Mouse (Mus musculus) right cerebral cortex, adult 18-20 months (tissue): Measurements from ENCODE around the gene Nme7.

Experiments
- DNase-seq: peaks from one replicate; pipeline ENCODE4 v3.0.0; 2022; ENCODE audit warnings: mixed read lengths

Nme7 gene

GRCm38 (mm10) chr1:164303821-164304220, at the start of gene Nme7:
Gene Nme7, plus strand, starts transcription at chr1:164304121.
- no peak for DNase-seq

- DNase-seq, result no peak
These were observed 49.1 kb upstream of the Nme7 start for GRCm38 (mm10) chr1:164254836-164255235.

- DNase-seq, result no peak
These were observed 43.5 kb upstream of the Nme7 start for GRCm38 (mm10) chr1:164260171-164261028.

GRCm38 (mm10) chr1:164261553-164261952, 42.4 kb upstream of the Nme7 start:
- peak; percentile 46 for DNase-seq

GRCm38 (mm10) chr1:164270941-164271340, 33.0 kb upstream of the Nme7 start:
- DNase-seq, result no peak

GRCm38 (mm10) chr1:164273659-164274058, 30.3 kb upstream of the Nme7 start:
- no peak for DNase-seq

- peak; percentile 97 for DNase-seq
These were observed 28.4 kb upstream of the Nme7 start, which contains the start of gene Ccdc181 for GRCm38 (mm10) chr1:164275455-164275954. Gene Ccdc181, plus strand, starts transcription at chr1:164275585.

- no peak for DNase-seq
These were observed 27.4 kb upstream of the Nme7 start for GRCm38 (mm10) chr1:164276552-164276951.

- no peak for DNase-seq
These were observed 24.6 kb upstream of the Nme7 start for GRCm38 (mm10) chr1:164279332-164279731.

GRCm38 (mm10) chr1:164284007-164284406, 19.9 kb upstream of the Nme7 start:
- no peak for DNase-seq

- DNase-seq, result no peak
These were observed 16.5 kb upstream of the Nme7 start for GRCm38 (mm10) chr1:164287406-164287805.

GRCm38 (mm10) chr1:164292040-164292439, 11.9 kb upstream of the Nme7 start:
- DNase-seq, result no peak

- DNase-seq, result no peak
These were observed 9.8 kb upstream of the Nme7 start for GRCm38 (mm10) chr1:164294071-164294470.

- no peak for DNase-seq
These were observed 7.4 kb upstream of the Nme7 start for GRCm38 (mm10) chr1:164296473-164296872.

GRCm38 (mm10) chr1:164301949-164302348, 2.0 kb upstream of the Nme7 start:
- DNase-seq, result no peak

GRCm38 (mm10) chr1:164307124-164307751, 3.3 kb downstream of the Nme7 start, which contains the start of gene Blzf1:
Gene Blzf1, minus strand, starts transcription at chr1:164307489.
- DNase-seq, result peak; percentile 99

GRCm38 (mm10) chr1:164307922-164308321, 4.0 kb downstream of the Nme7 start:
- DNase-seq, result no peak

- DNase-seq, result no peak
These were observed 10.2 kb downstream of the Nme7 start for GRCm38 (mm10) chr1:164314085-164314484.

- DNase-seq, result peak; percentile 23
These were observed 11.3 kb downstream of the Nme7 start for GRCm38 (mm10) chr1:164315266-164315665.

GRCm38 (mm10) chr1:164316697-164317096, 12.8 kb downstream of the Nme7 start:
- peak; percentile 71 for DNase-seq

- DNase-seq, result no peak
These were observed 13.3 kb downstream of the Nme7 start for GRCm38 (mm10) chr1:164317261-164317660.

GRCm38 (mm10) chr1:164318474-164318873, 14.6 kb downstream of the Nme7 start:
- DNase-seq, result no peak

- DNase-seq, result no peak
These were observed 15.7 kb downstream of the Nme7 start for GRCm38 (mm10) chr1:164319542-164320140.
